Mouse (Mus musculus) spleen, postnatal 14 days (tissue): ENCODE measurements around the gene Zcchc14.

Experiments used
- DNase-seq, 2 experiments: peaks; one replicate each; pipeline ENCODE4 v3.0.0; 2021 to 2022; ENCODE audit warnings: low spot score in 2 of 2

Zcchc14 gene

DNA sequence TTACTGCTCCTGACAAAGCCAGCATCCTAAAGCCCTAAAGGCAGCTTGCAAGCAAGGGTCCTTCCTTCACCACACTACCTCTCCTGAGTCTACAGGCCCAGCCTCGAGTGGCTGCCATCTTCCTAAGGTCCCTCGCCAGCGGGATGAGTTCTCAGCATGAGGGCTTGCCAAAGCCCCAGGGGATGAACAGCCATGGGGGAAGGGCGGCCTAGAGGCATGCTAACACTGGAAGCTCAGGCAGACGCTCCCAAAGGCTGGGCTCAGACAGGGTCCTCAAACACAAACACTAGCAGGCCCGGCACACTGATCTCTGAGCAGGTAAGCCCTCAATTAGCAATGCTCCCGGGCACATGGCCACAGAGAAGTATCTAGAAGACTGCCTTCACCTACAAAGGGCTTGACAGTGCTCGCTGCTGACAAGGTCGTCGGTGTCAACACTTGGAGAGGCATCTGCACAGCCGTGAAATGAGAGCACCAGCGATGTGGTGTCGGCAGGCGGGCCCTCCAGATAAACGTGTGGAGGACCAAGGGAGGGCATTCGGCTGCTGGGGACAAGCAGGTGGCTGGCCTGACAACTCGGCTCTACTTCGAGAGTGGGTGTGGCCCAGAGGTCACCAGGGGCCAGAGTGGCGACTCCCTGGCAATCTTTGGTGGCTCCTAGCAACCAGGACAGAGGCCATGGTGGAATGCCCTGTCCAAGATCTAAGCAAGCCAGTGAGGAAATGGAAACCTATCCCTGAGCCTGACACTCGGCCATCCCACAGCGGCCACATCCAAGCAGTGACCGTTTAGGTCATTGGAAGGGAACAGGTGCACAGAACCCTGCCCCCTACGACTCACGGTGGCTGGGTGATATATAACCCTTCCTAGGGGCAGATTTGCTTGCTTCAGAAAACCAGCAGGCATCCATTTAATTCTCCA is 101.4 kb downstream of the Zcchc14 start:
- DNase-seq, result no peak

DNA sequence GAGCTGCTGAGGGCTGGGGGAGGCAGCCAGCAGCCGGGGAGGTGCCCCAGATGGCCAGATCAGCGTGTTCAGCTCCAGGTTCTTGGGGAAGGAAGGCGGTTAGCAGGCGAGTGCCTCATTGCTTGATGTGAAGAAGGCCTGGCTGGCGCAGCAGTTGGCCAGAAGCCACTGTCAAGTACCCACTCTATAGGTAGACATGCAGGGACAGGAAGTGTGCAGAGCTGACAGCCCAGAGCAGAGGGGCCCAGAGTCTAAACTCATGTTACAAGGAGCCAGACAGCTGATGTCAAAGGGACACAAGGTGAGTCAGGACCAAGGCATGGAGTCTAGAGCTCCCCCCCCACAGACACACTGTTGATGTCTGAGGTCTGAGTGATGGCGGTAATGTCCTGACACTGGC is 102.6 kb downstream of the Zcchc14 start:
- no peak for DNase-seq
